Mouse (Mus musculus): ENCODE data around the gene C2cd2. TPM values are rescaled to one million over a fixed set of nuclear protein-coding genes. Genes with fewer than 3 reads are reported as not detected.
A peak's percentile ranks its signal among the peaks of the same experiment; 100 is the strongest.

Gene C2cd2
- polyA plus RNA-seq, 2 experiments = 14.2 to 21.7 TPM

DNA sequence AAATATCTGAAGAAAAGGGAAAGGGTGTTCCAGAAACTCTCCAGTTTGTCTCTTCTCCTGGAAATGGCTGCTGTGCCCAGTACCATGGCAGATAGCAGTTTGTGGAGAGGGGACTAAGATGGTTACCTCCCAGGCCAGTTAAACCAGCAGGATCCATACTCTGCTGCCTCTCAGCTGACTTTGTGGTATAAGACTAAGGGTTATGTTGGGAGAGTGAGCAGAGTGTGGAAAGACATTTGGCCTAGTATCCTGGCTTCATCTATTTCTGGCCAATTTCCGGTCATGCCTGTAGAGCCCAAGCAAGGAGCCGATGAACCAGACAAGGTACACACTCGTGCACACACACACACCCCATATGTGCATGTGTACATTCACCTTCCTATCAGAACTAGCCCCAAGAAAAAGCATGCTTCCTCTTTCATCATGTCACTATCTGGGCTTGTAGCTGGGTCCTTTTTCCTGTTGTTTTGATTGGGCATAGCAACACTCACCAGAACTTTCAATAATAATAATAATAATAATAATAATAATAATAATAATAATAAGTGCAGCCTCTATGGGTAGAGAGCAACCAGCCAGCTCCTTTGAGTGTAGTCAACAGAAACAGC is 35.0 kb downstream of the C2cd2 start:
- no peaks in the 10 kb centered on the region for H3K4me1 ChIP-seq (ENCODE audit: control insufficient read depth, insufficient read depth, low read length)
- H3K27ac ChIP-seq (replicated peaks; ENCODE audit: low read depth, low read length) = no peak overlapping the region
- H3K4me2 ChIP-seq (replicated peaks; ENCODE audit: low read depth, low read length, severe bottlenecking) = no peak overlapping the region
- DNase-seq (ENCODE audit: low spot score) = no peak
- no peaks in the 10 kb centered on the region for H3K9me3 ChIP-seq (ENCODE audit: control insufficient read depth, low read length)
- ATAC-seq (ENCODE audit: low FRiP score, low read depth) = no peak
- WGBS = 87% methylated on average over 3 of the region's 3 CpGs
- H3K27me3 ChIP-seq (ENCODE audit: control insufficient read depth, insufficient read depth, low read length) = no peaks in the 10 kb centered on the region
- no peak overlapping the region for H3K4me3 ChIP-seq (replicated peaks; ENCODE audit: low read length)
- no peaks in the 10 kb centered on the region for H3K36me3 ChIP-seq (ENCODE audit: control insufficient read depth, insufficient read depth, low read length)
- H3K9ac ChIP-seq (ENCODE audit: low read depth, low read length, severe bottlenecking) = no peak overlapping the region
- no peak for TF ChIP-seq POLR2A (IDR thresholded peaks at IDR 0.05; ENCODE audit: borderline replicate concordance, extremely low read depth, insufficient read depth, insufficient read length)

DNA sequence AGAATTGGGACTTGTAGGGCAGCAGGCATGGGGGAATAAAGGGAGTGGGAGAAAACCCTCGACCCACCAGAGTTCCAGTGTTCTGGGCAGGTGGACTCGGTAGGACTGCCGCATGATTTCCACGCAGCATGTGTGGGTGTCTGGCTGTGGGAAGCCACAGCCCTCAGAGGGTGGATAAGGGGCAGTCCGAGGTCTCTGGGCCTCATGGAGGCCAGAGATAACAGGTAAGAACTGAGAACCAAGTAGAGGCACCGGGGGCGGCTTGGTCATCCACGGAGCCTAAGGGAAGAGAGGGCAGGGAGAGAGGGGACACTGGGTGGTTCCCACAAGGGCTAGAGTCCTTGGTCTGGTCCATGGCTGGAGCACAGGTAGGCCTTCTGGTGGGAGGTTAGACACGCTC is 36.0 kb downstream of the C2cd2 start:
- H3K9me3 ChIP-seq (ENCODE audit: control insufficient read depth, low read length) = no peaks in the 10 kb centered on the region
- 87% methylated on average over 9 of the region's 9 CpGs for WGBS

DNA sequence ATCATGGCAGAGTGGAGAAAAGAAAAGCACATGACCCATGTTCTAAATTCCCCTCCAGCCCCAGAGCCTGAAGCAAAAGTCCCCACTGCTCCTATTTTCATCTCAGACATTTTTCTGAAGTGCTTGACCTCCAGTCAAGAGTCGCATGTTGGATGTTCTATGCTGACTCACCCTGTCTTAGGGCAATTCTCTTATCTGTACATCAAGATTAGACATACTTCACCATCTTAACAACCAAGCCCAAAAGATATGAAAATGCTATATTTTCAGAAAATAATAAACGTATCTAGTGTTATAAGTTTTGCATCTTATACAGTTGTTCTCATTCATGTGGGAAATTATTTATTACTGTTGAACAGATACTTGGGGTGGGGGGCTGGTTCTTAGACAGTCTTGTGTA is 36.6 kb downstream of the C2cd2 start:
- no peak overlapping the region for H3K4me2 ChIP-seq (replicated peaks; ENCODE audit: low read depth, low read length, severe bottlenecking)
- ATAC-seq (ENCODE audit: low FRiP score, low read depth) (no peak), DNase-seq (ENCODE audit: low spot score) (no peak)
- no peaks in the 10 kb centered on the region for H3K36me3 ChIP-seq (ENCODE audit: control insufficient read depth, insufficient read depth, low read length)
- H3K27me3 ChIP-seq (ENCODE audit: control insufficient read depth, insufficient read depth, low read length) = no peaks in the 10 kb centered on the region
- no peak overlapping the region for H3K27ac ChIP-seq (replicated peaks; ENCODE audit: low read depth, low read length)
- H3K4me3 ChIP-seq (replicated peaks; ENCODE audit: low read length) = no peak overlapping the region
- H3K9me3 ChIP-seq (ENCODE audit: control insufficient read depth, low read length) = no peaks in the 10 kb centered on the region
- H3K4me1 ChIP-seq (ENCODE audit: control insufficient read depth, insufficient read depth, low read length) = no peaks in the 10 kb centered on the region; the same call in 1 of the 2 replicates
- TF ChIP-seq POLR2A (IDR thresholded peaks at IDR 0.05; ENCODE audit: borderline replicate concordance, extremely low read depth, insufficient read depth, insufficient read length) = no peak
- H3K9ac ChIP-seq (ENCODE audit: low read depth, low read length, severe bottlenecking) = no peak overlapping the region
- WGBS = 79% methylated on average over 2 of the region's 2 CpGs

More for the DNA sequence above, 36.0 kb downstream of the C2cd2 start:
- Histone ChIP-seq H3K27ac (replicated peaks; ENCODE audit: low read depth, low read length) (no peak overlapping the region), H3K27me3 (ENCODE audit: control insufficient read depth, insufficient read depth, low read length) (no peaks in the 10 kb centered on the region), H3K4me2 (replicated peaks; ENCODE audit: low read depth, low read length, severe bottlenecking) (no peak overlapping the region), H3K9ac (ENCODE audit: low read depth, low read length, severe bottlenecking) (no peak overlapping the region), H3K4me3 (replicated peaks; ENCODE audit: low read length) (no peak overlapping the region), H3K4me1 (ENCODE audit: control insufficient read depth, insufficient read depth, low read length) (no peaks in the 10 kb centered on the region), H3K36me3 (ENCODE audit: control insufficient read depth, insufficient read depth, low read length) (no peaks in the 10 kb centered on the region)
- DNase-seq (ENCODE audit: low spot score) (no peak), ATAC-seq (ENCODE audit: low FRiP score, low read depth) (no peak)
- TF ChIP-seq POLR2A (IDR thresholded peaks at IDR 0.05; ENCODE audit: borderline replicate concordance, extremely low read depth, insufficient read depth, insufficient read length) = no peak

DNA sequence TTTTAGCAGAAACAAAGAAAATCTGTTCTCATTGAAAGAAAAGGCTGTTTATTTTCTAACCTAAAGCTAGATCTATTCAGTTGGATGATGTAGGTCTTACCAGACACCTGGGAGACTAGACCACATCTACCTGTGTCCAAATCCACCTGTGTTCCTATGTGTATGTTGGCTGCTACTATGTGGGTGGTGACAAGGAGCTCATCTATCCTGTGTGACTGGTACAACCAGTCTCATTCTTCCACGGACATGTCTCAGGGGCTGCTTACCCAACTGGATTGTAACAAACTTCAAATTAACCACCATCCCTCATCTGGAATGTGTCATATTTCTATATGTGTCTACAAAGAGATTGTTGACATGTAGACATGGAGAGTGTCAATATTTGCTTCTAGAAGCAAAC is 38.7 kb downstream of the C2cd2 start:
- WGBS = 66% methylated on average over 1 of the region's 1 CpGs

DNA sequence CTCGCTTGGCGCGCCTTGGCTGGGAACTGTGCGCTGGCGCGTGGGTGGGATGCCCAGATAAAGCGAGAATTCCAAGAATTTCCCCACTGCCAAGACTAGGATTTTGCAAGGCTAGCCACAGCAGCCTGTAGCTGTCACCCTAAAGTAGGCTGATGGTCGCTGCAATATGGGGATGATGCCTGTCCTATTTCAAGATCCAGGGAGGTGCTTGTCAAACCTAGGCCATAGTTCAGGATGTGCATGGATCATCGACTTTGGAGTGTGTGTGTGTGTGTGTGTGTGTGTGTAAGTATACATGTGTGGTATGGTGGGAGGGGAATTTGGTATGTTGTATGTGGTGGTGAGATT is 39.6 kb downstream of the C2cd2 start:
- Histone ChIP-seq H3K36me3 (ENCODE audit: control insufficient read depth, insufficient read depth, low read length) (no peaks in the 10 kb centered on the region), H3K27me3 (ENCODE audit: control insufficient read depth, insufficient read depth, low read length) (no peaks in the 10 kb centered on the region), H3K9ac (ENCODE audit: low read depth, low read length, severe bottlenecking) (peak overlapping the region; percentile 86), H3K4me3 (replicated peaks; ENCODE audit: low read length) (peak overlapping the region; percentile 85), H3K4me1 (ENCODE audit: control insufficient read depth, insufficient read depth, low read length) (no peaks in the 10 kb centered on the region; the same call in 1 of the 2 replicates), H3K27ac (replicated peaks; ENCODE audit: low read depth, low read length) (no peak overlapping the region), H3K4me2 (replicated peaks; ENCODE audit: low read depth, low read length, severe bottlenecking) (peak overlapping the region; percentile 91), H3K9me3 (ENCODE audit: control insufficient read depth, low read length) (no peaks in the 10 kb centered on the region)
- ATAC-seq (ENCODE audit: low FRiP score, low read depth) (peak; percentile 36), DNase-seq (ENCODE audit: low spot score) (no peak)
- WGBS = 3% methylated on average over 9 of the region's 9 CpGs
- TF ChIP-seq POLR2A (IDR thresholded peaks at IDR 0.05; ENCODE audit: borderline replicate concordance, extremely low read depth, insufficient read depth, insufficient read length) = no peak

More for the DNA sequence above, 38.7 kb downstream of the C2cd2 start:
- DNase-seq (ENCODE audit: low spot score) = no peak
- no peak overlapping the region for H3K9ac ChIP-seq (ENCODE audit: low read depth, low read length, severe bottlenecking)
- no peak overlapping the region for H3K27ac ChIP-seq (replicated peaks; ENCODE audit: low read depth, low read length)
- H3K36me3 ChIP-seq (ENCODE audit: control insufficient read depth, insufficient read depth, low read length) = no peaks in the 10 kb centered on the region
- no peak overlapping the region for H3K4me3 ChIP-seq (replicated peaks; ENCODE audit: low read length)
- no peak overlapping the region for H3K4me2 ChIP-seq (replicated peaks; ENCODE audit: low read depth, low read length, severe bottlenecking)
- H3K27me3 ChIP-seq (ENCODE audit: control insufficient read depth, insufficient read depth, low read length) = no peaks in the 10 kb centered on the region
- H3K9me3 ChIP-seq (ENCODE audit: control insufficient read depth, low read length) = no peaks in the 10 kb centered on the region
- no peak for TF ChIP-seq POLR2A (IDR thresholded peaks at IDR 0.05; ENCODE audit: borderline replicate concordance, extremely low read depth, insufficient read depth, insufficient read length)
- ATAC-seq (ENCODE audit: low FRiP score, low read depth) = no peak
- H3K4me1 ChIP-seq (ENCODE audit: control insufficient read depth, insufficient read depth, low read length) = no peaks in the 10 kb centered on the region; the same call in 1 of the 2 replicates

All from limb, embryonic 14.5 days (tissue).